30 mouse cellular contexts compared by ENCODE assay signal in the genomic region with DNA sequence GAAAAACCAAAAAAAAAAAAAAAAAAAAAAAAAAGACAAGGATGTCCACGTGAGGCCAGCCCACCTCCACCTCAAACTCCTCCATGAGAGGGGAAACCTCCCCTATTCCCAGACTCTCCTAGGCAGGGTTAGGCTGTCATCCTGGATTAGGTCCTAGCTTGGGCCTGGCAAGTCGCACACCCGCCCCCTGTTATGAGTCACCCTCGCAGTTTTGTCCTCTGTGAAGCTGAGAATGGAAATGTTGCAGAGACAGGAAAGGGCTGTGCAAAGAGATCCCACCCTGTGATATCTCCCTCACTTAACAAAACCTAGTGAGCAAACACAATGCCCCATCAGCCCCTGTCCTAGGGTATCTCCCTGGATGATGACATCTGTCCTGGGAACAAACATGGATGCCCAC. TPM values are rescaled to one million over a fixed set of nuclear protein-coding genes. Genes with fewer than 3 reads are reported as not detected.
DNase-seq lines count a peak whose midpoint lies in the region; TF ChIP-seq lines count a peak whose summit lies in the region.
"Had no signal": no experiment of that assay in that cellular context is flagged by ENCODE, and none has a peak within 500 bp of the region (broad histone marks: within the 10 kb centered on the region; RNA-seq: fewer than 3 reads in every experiment).

No protein-coding gene starts in this region.

- DNase-seq in gastrocnemius, adult 2 months: no peak
- no peak for DNase-seq in gastrocnemius, postnatal 4 days (ENCODE audit: low spot score in 2 of 2)
- DNase-seq in right cerebral cortex, adult 18-20 months: peak; percentile 77
- no peak for DNase-seq in right cerebral cortex, postnatal 10 days (ENCODE audit: low spot score in 2 of 2)
- DNase-seq in MN1 (ENCODE audit: low spot score): peak; percentile 70
- peak; percentile 62 for DNase-seq in telencephalon, adult 2 months (ENCODE audit: low read depth, low spot score)
- no peak for DNase-seq in lung, postnatal 4 days
- DNase-seq: cerebellum, adult 11 months; cerebellum, adult 9-10 months; gastrocnemius, postnatal 25 days; heart, postnatal 10 days; kidney, adult 9 months; kidney, postnatal 14 days; liver; lung, adult 2 months; lung, postnatal 10 days; midbrain, embryonic 14.5 days; retina, postnatal 1 day; thymus, postnatal 14 days had no signal

- intact Hi-C loops in gastrocnemius, adult 2 months (cut with DNase I): no loop called here

- no peak overlapping the region for H3K4me3 ChIP-seq in gastrocnemius, adult 2 months
- H3K4me3 ChIP-seq: embryonic facial prominence, embryonic 13.5 days; forebrain, embryonic 10.5 days; forebrain, embryonic 15.5 days; heart, adult 2 months; heart, embryonic 13.5 days; neural tube, embryonic 15.5 days; stomach, embryonic 15.5 days had no signal

- H3K27ac ChIP-seq in gastrocnemius, adult 2 months: peak overlapping the region; percentile 53
- H3K27ac ChIP-seq: forebrain, embryonic 10.5 days; forebrain, embryonic 15.5 days; heart, embryonic 13.5 days; hindbrain, embryonic 14.5 days; liver, embryonic 14.5 days; neural tube, embryonic 15.5 days; stomach, embryonic 15.5 days had no signal

- TF ChIP-seq CTCF in gastrocnemius, adult 2 months (IDR thresholded peaks at IDR 0.05): no peak

RNA-seq across cellular contexts. Expression of a gene that starts 20.3 kb away (rescaled TPM):
- total RNA-seq in gastrocnemius, adult 2 months (2021): 10 to 100 TPM in 1 of 2 experiments, 1 to 10 TPM in 1; 9.2 to 13.0 TPM
- 10 to 100 TPM; 22.2 to 22.8 TPM for total RNA-seq in gastrocnemius, postnatal 4 days (2021)
- total RNA-seq: common myeloid progenitor, adult 5-6 weeks; hematopoietic stem cell, adult 5-6 weeks had no signal

RNA-seq across cellular contexts. Expression of a gene that starts 59.9 kb away (rescaled TPM):
- 100 to 1,000 TPM; 169 to 187 TPM for total RNA-seq in gastrocnemius, adult 2 months (2021)
- 100 to 1,000 TPM; 298 to 314 TPM for total RNA-seq in gastrocnemius, postnatal 4 days (2021)

Comparison
In these comparisons a context has a peak if more than half of its experiments do, and no peak if none do; other contexts are left out.
1. DNase-seq: peak in right cerebral cortex, adult 18-20 months (single experiment), MN1 (single experiment) and telencephalon, adult 2 months (single experiment); none in gastrocnemius, adult 2 months (single experiment), gastrocnemius, postnatal 4 days (0 of 2), right cerebral cortex, postnatal 10 days (0 of 2) and lung, postnatal 4 days (0 of 2).